Mouse (Mus musculus) gastrocnemius, adult 8-10 months (tissue): ENCODE measurements around the gene Mapk8ip3. TPM values are rescaled to one million over a fixed set of nuclear protein-coding genes. Genes with fewer than 3 reads are reported as not detected.

ENCODE experiments used
- DNase-seq, 2 experiments: peaks; one replicate each; pipeline ENCODE4 v3.0.0; 2022; ENCODE audit warnings: low spot score in 2 of 2
- total RNA-seq, 4 experiments: library from RNA; stranded (reverse); gene quantifications; 2 replicates each; pipeline ENCODE4 v1.2.4; 2022

Mapk8ip3 gene
- total RNA-seq, 4 experiments from 2014 or later, result 12.1 to 15.4 (median 13.7) TPM

GRCm38 (mm10) chr17:24902124-24902523, 34.7 kb downstream of the Mapk8ip3 start:
- no peak for DNase-seq

- DNase-seq, result no peak
Observed at GRCm38 (mm10) chr17:24900014-24900413, 36.8 kb downstream of the Mapk8ip3 start.

GRCm38 (mm10) chr17:24899153-24899552, 37.6 kb downstream of the Mapk8ip3 start:
- no peak for DNase-seq

- DNase-seq, result no peak
Observed at GRCm38 (mm10) chr17:24898041-24898854, 38.5 kb downstream of the Mapk8ip3 start.

GRCm38 (mm10) chr17:24897600-24897999, 39.2 kb downstream of the Mapk8ip3 start:
- DNase-seq, result no peak

- DNase-seq, result no peak
Observed at GRCm38 (mm10) chr17:24896993-24897269, 39.8 kb downstream of the Mapk8ip3 start.

- DNase-seq, result peak; percentile 45 to 58
Observed at GRCm38 (mm10) chr17:24896241-24896992, 40.4 kb downstream of the Mapk8ip3 start, which contains the start of gene Nme3. TSS of gene Nme3 (plus strand) at chr17:24896500.

GRCm38 (mm10) chr17:24895571-24896240, 41.1 kb downstream of the Mapk8ip3 start:
- no peak for DNase-seq

- peak; percentile 49 to 70 for DNase-seq
Observed at GRCm38 (mm10) chr17:24894995-24895547, 41.7 kb downstream of the Mapk8ip3 start, which contains the start of the genes Eme2 and Mrps34. TSS of gene Eme2 (minus strand) at chr17:24895087. TSS of gene Mrps34 (plus strand) at chr17:24895116.

- no peak for DNase-seq
Observed at GRCm38 (mm10) chr17:24894061-24894994, 42.4 kb downstream of the Mapk8ip3 start.

GRCm38 (mm10) chr17:24893276-24893675, 43.5 kb downstream of the Mapk8ip3 start:
- DNase-seq, result no peak

- no peak for DNase-seq
Observed at GRCm38 (mm10) chr17:24892785-24893184, 44.0 kb downstream of the Mapk8ip3 start.

GRCm38 (mm10) chr17:24891321-24891720, 45.5 kb downstream of the Mapk8ip3 start:
- DNase-seq, result no peak

GRCm38 (mm10) chr17:24890151-24891092, 46.4 kb downstream of the Mapk8ip3 start:
- DNase-seq, result no peak

- DNase-seq, result no peak
Observed at GRCm38 (mm10) chr17:24888862-24889261, 47.9 kb downstream of the Mapk8ip3 start.

- DNase-seq, result no peak
Observed at GRCm38 (mm10) chr17:24887291-24888080, 49.3 kb downstream of the Mapk8ip3 start.

- DNase-seq, result no peak
Observed at GRCm38 (mm10) chr17:24886932-24887271, 49.9 kb downstream of the Mapk8ip3 start.

- peak; percentile 97 for DNase-seq
Observed at GRCm38 (mm10) chr17:24886134-24886931, 50.4 kb downstream of the Mapk8ip3 start, which contains the start of the genes Nubp2 and Spsb3. TSS of gene Nubp2 (minus strand) at chr17:24886349. TSS of gene Spsb3 (plus strand) at chr17:24886643.
